Mouse (Mus musculus) CD8-positive naive resting alpha-beta T cell, adult 2 months (primary cell): ENCODE results near the gene Clnk.

Source experiments
- DNase-seq, 2 experiments: peaks; one replicate each; pipeline ENCODE4 v3.0.0; 2022; ENCODE audit warnings: low read depth in 2 of 2, low spot score in 2 of 2

Gene Clnk

GRCm38 (mm10) chr5:38754950-38755349 lies 121.7 kb downstream of the Clnk start:
- no peak for DNase-seq

- no peak for DNase-seq
These were observed 123.9 kb downstream of the Clnk start for GRCm38 (mm10) chr5:38752749-38753148.

GRCm38 (mm10) chr5:38708940-38709581 lies 167.6 kb downstream of the Clnk start:
- DNase-seq, result no peak

GRCm38 (mm10) chr5:38707364-38708075 lies 169.1 kb downstream of the Clnk start:
- no peak for DNase-seq

GRCm38 (mm10) chr5:38702941-38703340 lies 173.7 kb downstream of the Clnk start:
- no peak for DNase-seq

- no peak for DNase-seq
These were observed 174.5 kb downstream of the Clnk start for GRCm38 (mm10) chr5:38702091-38702490.

GRCm38 (mm10) chr5:38698466-38698865 lies 178.1 kb downstream of the Clnk start:
- no peak for DNase-seq

GRCm38 (mm10) chr5:38698046-38698445 lies 178.6 kb downstream of the Clnk start:
- no peak for DNase-seq

- no peak for DNase-seq
These were observed 179.8 kb downstream of the Clnk start for GRCm38 (mm10) chr5:38696616-38697375.

GRCm38 (mm10) chr5:38692859-38693258 lies 183.8 kb downstream of the Clnk start:
- no peak for DNase-seq

- no peak for DNase-seq
These were observed 187.4 kb downstream of the Clnk start for GRCm38 (mm10) chr5:38689186-38689585.

GRCm38 (mm10) chr5:38687694-38688093 lies 188.9 kb downstream of the Clnk start:
- no peak for DNase-seq

GRCm38 (mm10) chr5:38684164-38684911 lies 192.3 kb downstream of the Clnk start, which contains the start of gene Zfp518b:
TSS of gene Zfp518b (minus strand) at chr5:38684826.
- DNase-seq, result peak; percentile 5 to 25

- DNase-seq, result no peak
These were observed 217.8 kb downstream of the Clnk start for GRCm38 (mm10) chr5:38658836-38659235.
